Mouse (Mus musculus) heart, embryonic 15.5 days (tissue): ENCODE measurements around the gene Lrit3. TPM values are rescaled to one million over a fixed set of nuclear protein-coding genes. Genes with fewer than 3 reads are reported as not detected.

ENCODE experiments used
- ATAC-seq: fragments of 200-750 bp; cut with Nextera tagmentation; replicated peaks from 2 replicates; pipeline ENCODE4 v1.8.0; 2017; ENCODE audit warnings: low read depth, moderate TSS enrichment; ENCODE audit not compliant: insufficient number of reproducible peaks, insufficient read depth, low FRiP score
- H3K27ac ChIP-seq: fragments of 300-500 bp; sonication (generic); 2 replicates; pipeline ENCODE4 v1.5.1; 2015; ENCODE audit warnings: mild to moderate bottlenecking, inconsistent platforms
- H3K27me3 ChIP-seq: fragments of 300-500 bp; sonication (generic); 2 replicates; pipeline ENCODE4 v1.6.1; 2015; ENCODE audit warnings: inconsistent platforms
- H3K36me3 ChIP-seq: fragments of 300-500 bp; sonication (generic); 2 replicates; pipeline ENCODE4 v1.6.1; 2015; ENCODE audit warnings: mild to moderate bottlenecking, inconsistent platforms
- H3K4me1 ChIP-seq: fragments of 300-500 bp; sonication (generic); replicated peaks from 2 replicates; pipeline ENCODE4 v1.6.1; 2015; ENCODE audit warnings: inconsistent platforms
- H3K4me2 ChIP-seq: fragments of 300-500 bp; sonication (generic); 2 replicates; pipeline ENCODE4 v1.6.1; 2015; ENCODE audit warnings: inconsistent platforms, mild to moderate bottlenecking, moderate library complexity
- H3K4me3 ChIP-seq: fragments of 300-500 bp; sonication (generic); 2 replicates; pipeline ENCODE4 v1.5.1; 2015; ENCODE audit warnings: mild to moderate bottlenecking, inconsistent platforms
- H3K9ac ChIP-seq: fragments of 300-500 bp; sonication (generic); 2 replicates; pipeline ENCODE4 v1.6.1; 2015; ENCODE audit warnings: mild to moderate bottlenecking, inconsistent platforms
- H3K9me3 ChIP-seq: fragments of 300-500 bp; sonication (generic); replicated peaks from 2 replicates; pipeline ENCODE4 v1.6.1; 2016; ENCODE audit warnings: inconsistent platforms
- WGBS: fragments of 180-500 bp; shearing (Covaris S2); methylation state at CpG from one replicate; pipeline ENCODE4 v1.1.7; 2015; ENCODE audit warnings: mixed read lengths; 5-methylcytosine and 5-hydroxymethylcytosine counted together
- polyA plus RNA-seq: library from polyadenylated mRNA; unstranded; fragments of >200 nt; fragmentation: Nextera tagmentation; extraction: Ambion mirVana; gene quantifications from 2 replicates; pipeline ENCODE4 v1.2.1, GENCODE M21; 2015

Lrit3 gene
- polyA plus RNA-seq, 1 experiment from 2014 or later = not detected

DNA sequence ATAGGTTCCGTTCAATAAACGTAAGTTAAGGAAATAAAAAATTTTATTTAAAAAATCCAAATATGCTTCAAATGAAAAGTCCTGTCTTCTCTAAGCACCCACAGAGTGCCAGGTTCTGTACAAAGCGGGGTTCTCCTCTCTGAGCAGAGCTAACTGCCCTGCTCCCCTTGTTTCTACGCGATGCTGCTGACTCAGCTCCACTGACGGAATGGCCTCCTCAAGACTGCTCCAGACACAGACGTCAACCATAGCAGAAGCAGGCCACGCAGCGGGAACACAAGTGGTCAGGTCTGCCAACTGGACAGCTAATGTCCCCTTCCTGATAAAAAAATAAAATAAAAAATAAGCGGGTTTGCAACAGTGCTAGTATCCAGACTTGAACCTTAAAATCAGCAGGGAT lies 21.1 kb upstream of the Lrit3 start:
- ATAC-seq = no peak
- no peaks in the 10 kb centered on the region for H3K9me3 ChIP-seq
- H3K27ac ChIP-seq = no peak overlapping the region
- no peak overlapping the region for H3K4me2 ChIP-seq
- H3K36me3 ChIP-seq = peaks cover 26% of the 10 kb centered on the region
- WGBS = 90% methylated on average over 10 of the region's 10 CpGs
- H3K4me1 ChIP-seq = peaks cover 9% of the 10 kb centered on the region
- H3K9ac ChIP-seq = no peak overlapping the region
- H3K4me3 ChIP-seq = no peak overlapping the region
- H3K27me3 ChIP-seq = no peaks in the 10 kb centered on the region

DNA sequence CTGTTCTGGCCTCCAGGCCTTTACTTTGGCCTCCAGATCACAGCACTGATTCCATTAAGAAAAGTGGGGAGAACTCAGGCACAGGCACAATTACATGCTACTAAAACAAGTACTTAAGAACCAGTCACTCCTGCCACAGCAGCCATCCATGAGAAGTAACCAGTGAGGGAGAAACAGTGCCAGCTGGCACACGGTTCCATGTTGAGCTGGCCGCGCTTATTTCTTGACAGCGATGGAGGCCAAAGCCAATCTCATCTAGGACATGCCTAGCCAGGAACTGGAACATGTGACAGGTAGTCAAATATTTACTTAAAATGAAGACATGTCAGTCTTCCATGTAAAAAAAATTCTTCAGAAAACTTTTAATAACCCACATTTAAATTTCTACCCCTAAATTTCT lies 20.3 kb upstream of the Lrit3 start:
- ATAC-seq = no peak
- peaks cover 2% of the 10 kb centered on the region; the same call in 1 of the 2 replicates for H3K4me1 ChIP-seq
- H3K9me3 ChIP-seq = no peaks in the 10 kb centered on the region
- no peaks in the 10 kb centered on the region for H3K27me3 ChIP-seq
- H3K27ac ChIP-seq = no peak overlapping the region
- H3K9ac ChIP-seq = no peak overlapping the region
- H3K4me2 ChIP-seq = no peak overlapping the region
- WGBS = 86% methylated on average over 4 of the region's 4 CpGs
- peaks cover 26% of the 10 kb centered on the region for H3K36me3 ChIP-seq
- no peak overlapping the region for H3K4me3 ChIP-seq

GRCm38 (mm10) chr3:129823293-129823692 lies 19.5 kb upstream of the Lrit3 start:
- Histone ChIP-seq H3K27me3 (no peaks in the 10 kb centered on the region), H3K9ac (no peak overlapping the region), H3K4me1 (no peaks in the 10 kb centered on the region), H3K4me2 (no peak overlapping the region), H3K36me3 (peaks cover 26% of the 10 kb centered on the region), H3K4me3 (no peak overlapping the region), H3K9me3 (no peaks in the 10 kb centered on the region), H3K27ac (no peak overlapping the region)
- ATAC-seq = no peak
- 52% methylated on average over 5 of the region's 5 CpGs for WGBS

DNA sequence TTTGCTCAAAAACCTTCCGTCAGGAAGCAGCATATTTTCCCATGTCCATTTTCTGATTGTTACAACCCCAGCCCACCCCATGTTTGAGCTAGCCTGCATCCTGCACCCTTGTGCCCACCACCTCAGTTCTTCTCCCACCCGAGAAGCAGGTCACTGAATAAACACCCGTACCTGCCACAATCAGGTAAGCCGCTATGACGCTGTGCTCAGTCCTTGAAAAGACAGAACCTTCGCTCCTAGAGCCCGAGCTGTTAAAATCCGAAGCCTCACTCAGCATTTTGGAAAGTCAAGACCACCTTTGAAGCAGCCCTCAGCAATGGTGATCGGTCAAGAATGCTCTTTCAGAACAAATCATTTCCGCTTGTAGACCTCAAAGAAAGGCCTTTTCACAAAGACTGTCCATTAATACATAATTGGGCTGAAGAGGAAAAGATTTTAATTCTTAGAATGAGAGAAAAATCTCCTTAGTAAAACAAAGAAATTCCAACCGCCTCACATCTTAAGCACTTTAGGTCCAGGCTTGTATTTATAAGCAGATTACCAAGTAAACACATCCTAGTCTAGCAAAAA lies 18.5 kb upstream of the Lrit3 start, which contains the start of gene Rrh:
Rrh (minus strand) TSS at position 382 of the 570 bp plus-strand sequence.
- Histone ChIP-seq H3K27ac (no peak within 1 kb of the TSS), H3K4me3 (no peak within 1 kb of the TSS), H3K27me3 (no peaks in the 10 kb centered on the region), H3K36me3 (peaks cover 26% of the 10 kb centered on the region), H3K4me1 (no peaks in the 10 kb centered on the region), H3K9ac (no peak within 1 kb of the TSS), H3K4me2 (no peak within 1 kb of the TSS), H3K9me3 (no peaks in the 10 kb centered on the region)
- ATAC-seq = no peak
- WGBS = 95% methylated on average over 11 of the region's 11 CpGs

- ATAC-seq = no peak
- no peak overlapping the region for H3K27ac ChIP-seq
- no peaks in the 10 kb centered on the region for H3K27me3 ChIP-seq
- H3K4me1 ChIP-seq = no peaks in the 10 kb centered on the region
- 70% methylated on average over 8 of the region's 8 CpGs for WGBS
- no peaks in the 10 kb centered on the region for H3K9me3 ChIP-seq
- no peak overlapping the region for H3K9ac ChIP-seq
- H3K4me2 ChIP-seq = no peak overlapping the region
- no peak overlapping the region for H3K4me3 ChIP-seq
- H3K36me3 ChIP-seq = peaks cover 26% of the 10 kb centered on the region
Measured at GRCm38 (mm10) chr3:129821736-129822135, 17.9 kb upstream of the Lrit3 start.

GRCm38 (mm10) chr3:129820847-129821246 lies 17.0 kb upstream of the Lrit3 start:
- no peak overlapping the region for H3K9ac ChIP-seq

GRCm38 (mm10) chr3:129799011-129799410 lies 4.8 kb downstream of the Lrit3 start:
- Histone ChIP-seq H3K36me3 (no peaks in the 10 kb centered on the region), H3K4me1 (no peaks in the 10 kb centered on the region), H3K4me2 (no peak overlapping the region), H3K9me3 (no peaks in the 10 kb centered on the region), H3K9ac (no peak overlapping the region), H3K27ac (no peak overlapping the region), H3K4me3 (no peak overlapping the region), H3K27me3 (no peaks in the 10 kb centered on the region)
- 79% methylated on average over 2 of the region's 2 CpGs for WGBS
- no peak for ATAC-seq

More at GRCm38 (mm10) chr3:129820847-129821246, 17.0 kb upstream of the Lrit3 start:
- no peak overlapping the region for H3K27ac ChIP-seq
- no peak overlapping the region for H3K4me3 ChIP-seq
- H3K9me3 ChIP-seq = no peaks in the 10 kb centered on the region
- peaks cover 20% of the 10 kb centered on the region for H3K36me3 ChIP-seq
- no peak for ATAC-seq
- H3K4me2 ChIP-seq = no peak overlapping the region
- H3K4me1 ChIP-seq = no peaks in the 10 kb centered on the region
- H3K27me3 ChIP-seq = no peaks in the 10 kb centered on the region
- WGBS = 69% methylated on average over 9 of the region's 9 CpGs

- Histone ChIP-seq H3K27ac (no peak overlapping the region), H3K36me3 (no peaks in the 10 kb centered on the region)
- no peak for ATAC-seq
Measured at GRCm38 (mm10) chr3:129798551-129798950, 5.3 kb downstream of the Lrit3 start.

DNA sequence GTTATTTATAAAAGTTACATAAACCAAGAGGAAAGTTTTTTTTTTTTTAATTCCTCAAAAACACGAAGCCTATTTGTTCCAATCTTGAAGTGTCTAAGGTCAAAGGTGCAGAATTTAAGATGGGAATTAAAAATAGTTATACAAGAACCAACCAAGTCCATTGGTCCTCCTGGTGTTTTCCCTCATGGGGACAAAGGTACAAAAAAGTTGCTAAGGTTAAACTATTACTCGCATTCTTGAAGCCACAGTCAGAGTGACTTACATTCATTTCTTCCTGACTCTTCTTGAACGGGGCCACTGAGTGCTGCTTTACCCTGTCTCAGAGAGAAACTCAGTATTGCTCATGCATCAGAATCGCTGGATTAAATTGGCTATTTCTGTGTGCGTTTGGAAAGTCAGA lies 6.5 kb downstream of the Lrit3 start:
- Histone ChIP-seq H3K27me3 (no peaks in the 10 kb centered on the region), H3K9me3 (no peaks in the 10 kb centered on the region), H3K4me1 (no peaks in the 10 kb centered on the region), H3K4me2 (no peak overlapping the region), H3K27ac (no peak overlapping the region), H3K4me3 (no peak overlapping the region), H3K36me3 (no peaks in the 10 kb centered on the region), H3K9ac (no peak overlapping the region)
- 73% methylated on average over 5 of the region's 5 CpGs for WGBS
- ATAC-seq = no peak

More at GRCm38 (mm10) chr3:129798551-129798950, 5.3 kb downstream of the Lrit3 start:
- H3K9me3 ChIP-seq = no peaks in the 10 kb centered on the region
- H3K4me3 ChIP-seq = no peak overlapping the region
- H3K27me3 ChIP-seq = no peaks in the 10 kb centered on the region
- H3K4me1 ChIP-seq = no peaks in the 10 kb centered on the region
- 50% methylated on average over 11 of the region's 11 CpGs for WGBS
- H3K4me2 ChIP-seq = no peak overlapping the region
- H3K9ac ChIP-seq = no peak overlapping the region

GRCm38 (mm10) chr3:129793801-129794200 lies 10.0 kb downstream of the Lrit3 start:
- no peak overlapping the region for H3K4me3 ChIP-seq
- H3K36me3 ChIP-seq = no peaks in the 10 kb centered on the region
- no peak overlapping the region for H3K9ac ChIP-seq
- 94% methylated on average over 5 of the region's 5 CpGs for WGBS
- H3K4me2 ChIP-seq = no peak overlapping the region
- H3K4me1 ChIP-seq = no peaks in the 10 kb centered on the region
- no peak overlapping the region for H3K27ac ChIP-seq
- no peaks in the 10 kb centered on the region for H3K27me3 ChIP-seq
- ATAC-seq = no peak
- no peaks in the 10 kb centered on the region for H3K9me3 ChIP-seq

- H3K27ac ChIP-seq = no peak overlapping the region
- no peaks in the 10 kb centered on the region for H3K27me3 ChIP-seq
- no peak overlapping the region for H3K9ac ChIP-seq
- H3K36me3 ChIP-seq = no peaks in the 10 kb centered on the region
- WGBS = 84% methylated on average over 3 of the region's 3 CpGs
- no peak overlapping the region for H3K4me2 ChIP-seq
- no peaks in the 10 kb centered on the region for H3K9me3 ChIP-seq
- no peak overlapping the region for H3K4me3 ChIP-seq
- H3K4me1 ChIP-seq = no peaks in the 10 kb centered on the region
- no peak for ATAC-seq
Measured at GRCm38 (mm10) chr3:129782746-129783145, 21.1 kb downstream of the Lrit3 start.

GRCm38 (mm10) chr3:129781435-129781834 lies 22.4 kb downstream of the Lrit3 start:
- Histone ChIP-seq H3K36me3 (no peaks in the 10 kb centered on the region), H3K9ac (no peak overlapping the region), H3K9me3 (no peaks in the 10 kb centered on the region), H3K4me1 (no peaks in the 10 kb centered on the region), H3K27ac (no peak overlapping the region), H3K27me3 (no peaks in the 10 kb centered on the region), H3K4me3 (no peak overlapping the region), H3K4me2 (no peak overlapping the region)
- WGBS = 54% methylated on average over 10 of the region's 10 CpGs
- ATAC-seq = no peak
